Mouse (Mus musculus) spleen, adult 2 months (tissue): ENCODE measurements around the gene 2310033P09Rik. TPM values are rescaled to one million over a fixed set of nuclear protein-coding genes. Genes with fewer than 3 reads are reported as not detected.

Source experiments
- DNase-seq, 2 experiments: peaks; one replicate each; pipeline versions ENCODE4 v3.0.0 to v3.0.0-alpha.2; 2012 to 2021; ENCODE audit warnings: low spot score in 2 of 2, low read depth in 1 of 2
- H3K27ac ChIP-seq: fragments of 200-500 bp; 2 replicates; pipeline ENCODE4 v1.5.1; 2012; ENCODE audit warnings: low read length, inconsistent platforms; ENCODE audit not compliant: insufficient read depth
- H3K27me3 ChIP-seq: fragments of 200-500 bp; 2 replicates; pipeline ENCODE4 v1.6.1; 2012; ENCODE audit warnings: mild to moderate bottlenecking, moderate library complexity, low read length, inconsistent platforms; ENCODE audit not compliant: control insufficient read depth, insufficient read depth
- H3K36me3 ChIP-seq: fragments of 200-500 bp; 2 replicates; pipeline ENCODE4 v1.6.1; 2012; ENCODE audit warnings: mild to moderate bottlenecking, low read length, inconsistent platforms; ENCODE audit not compliant: control insufficient read depth, insufficient read depth
- H3K4me1 ChIP-seq: fragments of 200-500 bp; 2 replicates; pipeline ENCODE4 v1.6.1; 2011; ENCODE audit warnings: inconsistent platforms; ENCODE audit not compliant: control insufficient read depth, insufficient read depth, insufficient read length
- H3K4me3 ChIP-seq: fragments of 200-500 bp; 2 replicates; pipeline ENCODE4 v1.5.1; 2011; ENCODE audit warnings: mild to moderate bottlenecking, inconsistent platforms; ENCODE audit not compliant: insufficient read depth, insufficient read length; ENCODE audit errors: extremely low read depth
- CTCF ChIP-seq: fragments of 200-500 bp; IDR thresholded peaks from 2 replicates; pipeline ENCODE4 v1.5.1; 2011; ENCODE audit warnings: mild to moderate bottlenecking, inconsistent platforms; ENCODE audit not compliant: insufficient read depth, insufficient read length, insufficient replicate concordance; ENCODE audit errors: extremely low read depth
- POLR2A ChIP-seq: fragments of 200-500 bp; IDR thresholded peaks from 2 replicates; pipeline ENCODE4 v1.6.1; 2011; ENCODE audit warnings: low read depth, low read length, inconsistent platforms
- WGBS: fragments of 180-500 bp; shearing (Covaris S2); methylation state at CpG from one replicate; pipeline ENCODE4 v1.1.7; 2018; 5-methylcytosine and 5-hydroxymethylcytosine counted together
- polyA plus RNA-seq: library from polyadenylated mRNA; depleted of rRNA; stranded (reverse); fragments of >200 nt; gene quantifications from 2 replicates; pipeline ENCODE4 v1.2.3, GENCODE M21; 2012; rRNA removed

2310033P09Rik gene
- polyA plus RNA-seq, 1 experiment = 19.9 TPM

DNA sequence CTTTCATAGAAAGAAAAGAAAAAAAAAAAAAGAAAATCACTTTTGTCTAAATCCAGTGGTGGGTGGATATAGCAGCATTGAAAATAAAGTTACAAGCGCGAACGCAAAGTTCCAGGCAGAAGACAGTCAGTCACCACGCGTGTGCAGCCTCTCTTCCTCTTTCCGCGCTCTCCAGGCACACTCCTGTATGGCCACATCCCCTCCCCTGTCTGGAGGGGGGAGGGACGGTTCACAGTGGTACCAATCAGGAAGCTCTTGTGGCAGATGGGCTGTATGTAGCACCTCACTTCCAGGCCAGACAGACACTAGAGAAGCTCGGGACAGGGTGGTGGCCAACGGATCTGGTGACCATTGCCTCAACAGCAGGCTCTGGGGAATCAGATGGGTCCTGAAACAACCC is 40.0 kb downstream of the 2310033P09Rik start:
- no peaks in the 10 kb centered on the region for H3K4me1 ChIP-seq
- H3K36me3 ChIP-seq = no peaks in the 10 kb centered on the region
- no peak overlapping the region for H3K27ac ChIP-seq
- H3K27me3 ChIP-seq = 0 out of 2 replicates have a peak, but pooled peaks cover 1% of the 10 kb centered on the region
- no peak for TF ChIP-seq CTCF
- TF ChIP-seq POLR2A = no peak
- 3% methylated on average over 10 of the region's 10 CpGs for WGBS
- no peak overlapping the region for H3K4me3 ChIP-seq
- DNase-seq = no peak

DNA sequence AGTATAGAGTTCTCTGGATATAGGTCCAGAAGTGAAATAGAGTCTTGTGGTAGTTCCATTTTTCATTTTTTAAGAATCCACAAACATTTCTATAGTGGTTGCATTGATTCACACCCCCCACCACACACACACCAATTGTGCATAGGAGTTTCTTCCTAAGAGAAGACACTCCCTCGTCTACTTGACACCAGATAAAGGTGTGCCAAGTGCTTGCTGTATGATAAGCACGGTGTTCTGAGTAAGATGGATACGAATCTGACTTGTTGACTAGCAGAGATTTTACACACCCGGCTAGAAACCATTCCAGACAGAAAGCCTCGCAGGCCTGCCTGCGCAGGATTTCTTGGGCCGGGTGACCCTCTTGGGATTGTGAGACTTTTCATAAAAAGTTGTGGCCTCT is 51.5 kb downstream of the 2310033P09Rik start:
- H3K27ac ChIP-seq = no peak overlapping the region
- no peaks in the 10 kb centered on the region for H3K36me3 ChIP-seq
- no peak overlapping the region for H3K4me3 ChIP-seq
- no peak for DNase-seq
- peaks cover 9% of the 10 kb centered on the region for H3K27me3 ChIP-seq
- TF ChIP-seq CTCF (no peak), POLR2A (no peak)
- H3K4me1 ChIP-seq = no peaks in the 10 kb centered on the region; the same call in 1 of the 2 replicates
- WGBS = 80% methylated on average over 7 of the region's 7 CpGs

Other genes with a start within 250 kb of the 2310033P09Rik start
- 55.6 and 62.0 TPM in 2 replicates for gene Trim11, start 230.2 kb upstream of the 2310033P09Rik start, polyA plus RNA-seq
- gene Obscn, start 71.9 kb upstream of the 2310033P09Rik start, polyA plus RNA-seq = 1.2 and 1.6 TPM in 2 replicates
- 6.3 and 6.5 TPM in 2 replicates for gene Iba57, start 44.6 kb upstream of the 2310033P09Rik start, polyA plus RNA-seq
- gene Gjc2, start 25.1 kb upstream of the 2310033P09Rik start, polyA plus RNA-seq = 3.4 and 4.1 TPM in 2 replicates
- gene Guk1, start 16.1 kb upstream of the 2310033P09Rik start, polyA plus RNA-seq = 40.9 and 52.3 TPM in 2 replicates
- 16.1 and 21.8 TPM in 2 replicates for gene Mrpl55, start 5.8 kb upstream of the 2310033P09Rik start, polyA plus RNA-seq
- 252 and 312 TPM in 2 replicates for gene Arf1, start 19.9 kb downstream of the 2310033P09Rik start, polyA plus RNA-seq
- gene Wnt3a, start 82.4 kb downstream of the 2310033P09Rik start, polyA plus RNA-seq = 0.04 TPM in 1 of 2 replicates, not detected in the other
- 0.33 and 0.40 TPM in 2 replicates for gene Wnt9a, start 98.6 kb downstream of the 2310033P09Rik start, polyA plus RNA-seq
- gene Prss38, start 167.3 kb downstream of the 2310033P09Rik start, polyA plus RNA-seq = not detected in 2 replicates
- 4.6 and 4.7 TPM in 2 replicates for gene Jmjd4, start 241.7 kb downstream of the 2310033P09Rik start, polyA plus RNA-seq
- gene Snap47, start 242.9 kb downstream of the 2310033P09Rik start, polyA plus RNA-seq = 10.8 and 12.2 TPM in 2 replicates